Mouse (Mus musculus): ENCODE results near the gene E130114P18Rik.

Gene E130114P18Rik

GRCm38 (mm10) chr4:97777706-97778176 lies at the start of gene E130114P18Rik:
Gene E130114P18Rik (minus strand): TSS chr4:97778078.
- in situ Hi-C loops (cut with MboI; ENCODE audit: low pct_unique_long_range_greater_than_20kb in 1 of 2, low sequenced_read_pairs in 2 of 2, unreplicated experiment in 1 of 2): no loop called here

GRCm38 (mm10) chr4:97827115-97827514 lies 49.2 kb upstream of the E130114P18Rik start:
- in situ Hi-C loops (cut with MboI; ENCODE audit: low pct_unique_long_range_greater_than_20kb in 1 of 2, low sequenced_read_pairs in 2 of 2, unreplicated experiment in 1 of 2): no loop called here

GRCm38 (mm10) chr4:97825841-97826240 lies 48.0 kb upstream of the E130114P18Rik start:
- in situ Hi-C loops (cut with MboI; ENCODE audit: low pct_unique_long_range_greater_than_20kb in 1 of 2, low sequenced_read_pairs in 2 of 2, unreplicated experiment in 1 of 2): no loop called here

GRCm38 (mm10) chr4:97825432-97825831 lies 47.6 kb upstream of the E130114P18Rik start:
- in situ Hi-C loops (cut with MboI; ENCODE audit: low pct_unique_long_range_greater_than_20kb in 1 of 2, low sequenced_read_pairs in 2 of 2, unreplicated experiment in 1 of 2): no loop called here

GRCm38 (mm10) chr4:97824451-97824850 lies 46.6 kb upstream of the E130114P18Rik start:
- in situ Hi-C loops (cut with MboI; ENCODE audit: low pct_unique_long_range_greater_than_20kb in 1 of 2, low sequenced_read_pairs in 2 of 2, unreplicated experiment in 1 of 2): no loop called here

- in situ Hi-C loops (cut with MboI; ENCODE audit: low pct_unique_long_range_greater_than_20kb in 1 of 2, low sequenced_read_pairs in 2 of 2, unreplicated experiment in 1 of 2): no loop called here
Observed at GRCm38 (mm10) chr4:97823512-97823911, 45.6 kb upstream of the E130114P18Rik start.

- in situ Hi-C loops (cut with MboI; ENCODE audit: low pct_unique_long_range_greater_than_20kb in 1 of 2, low sequenced_read_pairs in 2 of 2, unreplicated experiment in 1 of 2): no loop called here
Observed at GRCm38 (mm10) chr4:97821556-97822251, 43.8 kb upstream of the E130114P18Rik start.

GRCm38 (mm10) chr4:97820474-97821259 lies 42.8 kb upstream of the E130114P18Rik start:
- in situ Hi-C loops (cut with MboI; ENCODE audit: low pct_unique_long_range_greater_than_20kb in 1 of 2, low sequenced_read_pairs in 2 of 2, unreplicated experiment in 1 of 2): no loop called here

GRCm38 (mm10) chr4:97819101-97819500 lies 41.2 kb upstream of the E130114P18Rik start:
- in situ Hi-C loops (cut with MboI; ENCODE audit: low pct_unique_long_range_greater_than_20kb in 1 of 2, low sequenced_read_pairs in 2 of 2, unreplicated experiment in 1 of 2): no loop called here

- in situ Hi-C loops (cut with MboI; ENCODE audit: low pct_unique_long_range_greater_than_20kb in 1 of 2, low sequenced_read_pairs in 2 of 2, unreplicated experiment in 1 of 2): no loop called here
Observed at GRCm38 (mm10) chr4:97818498-97818897, 40.6 kb upstream of the E130114P18Rik start.

- in situ Hi-C loops (cut with MboI; ENCODE audit: low pct_unique_long_range_greater_than_20kb in 1 of 2, low sequenced_read_pairs in 2 of 2, unreplicated experiment in 1 of 2): no loop called here
Observed at GRCm38 (mm10) chr4:97817741-97818140, 39.9 kb upstream of the E130114P18Rik start.

GRCm38 (mm10) chr4:97816753-97817152 lies 38.9 kb upstream of the E130114P18Rik start:
- in situ Hi-C loops (cut with MboI; ENCODE audit: low pct_unique_long_range_greater_than_20kb in 1 of 2, low sequenced_read_pairs in 2 of 2, unreplicated experiment in 1 of 2): no loop called here

- in situ Hi-C loops (cut with MboI; ENCODE audit: low pct_unique_long_range_greater_than_20kb in 1 of 2, low sequenced_read_pairs in 2 of 2, unreplicated experiment in 1 of 2): no loop called here
Observed at GRCm38 (mm10) chr4:97816001-97816400, 38.1 kb upstream of the E130114P18Rik start.

- in situ Hi-C loops (cut with MboI; ENCODE audit: low pct_unique_long_range_greater_than_20kb in 1 of 2, low sequenced_read_pairs in 2 of 2, unreplicated experiment in 1 of 2): no loop called here
Observed at GRCm38 (mm10) chr4:97814515-97814914, 36.6 kb upstream of the E130114P18Rik start.

GRCm38 (mm10) chr4:97813996-97814395 lies 36.1 kb upstream of the E130114P18Rik start:
- in situ Hi-C loops (cut with MboI; ENCODE audit: low pct_unique_long_range_greater_than_20kb in 1 of 2, low sequenced_read_pairs in 2 of 2, unreplicated experiment in 1 of 2): no loop called here

- in situ Hi-C loops (cut with MboI; ENCODE audit: low pct_unique_long_range_greater_than_20kb in 1 of 2, low sequenced_read_pairs in 2 of 2, unreplicated experiment in 1 of 2): no loop called here
Observed at GRCm38 (mm10) chr4:97813035-97813434, 35.2 kb upstream of the E130114P18Rik start.

- in situ Hi-C loops (cut with MboI; ENCODE audit: low pct_unique_long_range_greater_than_20kb in 1 of 2, low sequenced_read_pairs in 2 of 2, unreplicated experiment in 1 of 2): no loop called here
Observed at GRCm38 (mm10) chr4:97810348-97810939, 32.6 kb upstream of the E130114P18Rik start.

- in situ Hi-C loops (cut with MboI; ENCODE audit: low pct_unique_long_range_greater_than_20kb in 1 of 2, low sequenced_read_pairs in 2 of 2, unreplicated experiment in 1 of 2): no loop called here
Observed at GRCm38 (mm10) chr4:97809582-97810295, 31.9 kb upstream of the E130114P18Rik start.

GRCm38 (mm10) chr4:97808885-97809284 lies 31.0 kb upstream of the E130114P18Rik start:
- in situ Hi-C loops (cut with MboI; ENCODE audit: low pct_unique_long_range_greater_than_20kb in 1 of 2, low sequenced_read_pairs in 2 of 2, unreplicated experiment in 1 of 2): no loop called here
